Mouse (Mus musculus): ENCODE results near the gene Scarf1.

The Scarf1 gene

GRCm38 (mm10) chr11:75537491-75538183 is 24.3 kb downstream of the Scarf1 start:
- no peak for DNase-seq (ENCODE audit: low read depth, low spot score)

GRCm38 (mm10) chr11:75538184-75538969 is 25.0 kb downstream of the Scarf1 start:
- DNase-seq (ENCODE audit: low read depth, low spot score), result no peak

DNA sequence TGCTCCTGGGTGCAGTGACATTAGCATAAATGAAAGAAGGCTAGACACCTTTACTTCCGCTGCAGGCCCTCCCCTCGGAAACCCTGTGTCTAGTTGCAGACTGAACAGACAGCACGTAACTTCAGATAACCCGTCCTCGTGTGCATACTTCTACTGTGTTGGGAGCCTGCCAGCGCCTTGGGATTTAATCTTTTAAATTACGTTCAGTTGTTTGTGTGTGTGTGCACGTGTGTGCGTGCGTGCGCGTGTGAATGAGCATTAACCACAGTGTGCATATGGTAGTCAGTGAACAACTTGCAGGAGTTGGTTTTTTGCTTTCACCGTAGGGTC is 25.6 kb downstream of the Scarf1 start:
- DNase-seq (ENCODE audit: low read depth, low spot score), result no peak

DNA sequence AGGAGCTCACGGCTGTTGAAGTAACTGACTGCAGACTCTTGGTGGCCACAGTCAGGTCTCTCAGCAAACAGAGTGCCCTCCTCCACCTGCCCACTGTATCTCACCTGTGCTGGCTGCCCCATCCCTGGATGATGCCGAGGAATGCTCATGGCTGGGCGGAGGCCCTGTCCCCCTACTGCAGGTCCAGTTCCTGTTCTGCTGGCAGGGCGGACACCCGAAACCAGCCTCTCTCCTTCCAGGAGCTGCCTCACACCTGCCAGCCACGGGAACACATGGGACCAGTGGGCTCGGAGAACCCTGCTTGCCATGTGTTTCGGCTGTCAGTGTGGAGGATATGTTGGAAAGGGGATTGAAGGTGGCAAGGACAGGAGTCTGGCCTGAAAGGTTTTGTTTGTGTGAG is 26.9 kb downstream of the Scarf1 start:
- no peak for DNase-seq (ENCODE audit: low read depth, low spot score)

GRCm38 (mm10) chr11:75540710-75541581 is 27.6 kb downstream of the Scarf1 start:
- no peak for DNase-seq (ENCODE audit: low read depth, low spot score)

- DNase-seq (ENCODE audit: low read depth, low spot score), result no peak
These were observed 31.4 kb downstream of the Scarf1 start for GRCm38 (mm10) chr11:75544713-75545112.

GRCm38 (mm10) chr11:75546057-75546456 is 32.7 kb downstream of the Scarf1 start:
- no peak for DNase-seq (ENCODE audit: low read depth, low spot score)

DNA sequence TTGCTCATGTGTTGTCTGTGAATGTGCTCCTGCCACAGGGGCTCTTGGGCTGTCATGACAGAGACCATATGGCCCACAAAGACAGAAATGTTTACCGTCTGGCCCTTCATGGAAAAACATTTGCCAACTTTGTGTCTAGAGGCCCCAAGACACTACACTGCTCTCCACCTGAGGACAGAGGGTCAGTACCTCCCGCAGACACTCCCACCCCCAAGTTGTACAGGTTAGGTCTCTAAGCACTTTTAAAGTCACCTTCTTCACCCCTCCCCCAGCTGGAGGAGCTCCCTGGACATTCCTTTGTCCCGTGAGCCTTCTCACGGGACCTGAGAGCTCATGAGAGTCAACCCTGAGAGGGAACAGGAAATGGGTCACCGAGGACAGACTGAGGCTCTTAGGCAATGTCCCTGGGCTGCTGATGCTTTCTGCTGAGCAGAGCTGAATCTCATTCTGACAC is 36.3 kb downstream of the Scarf1 start:
- no peak for DNase-seq (ENCODE audit: low read depth, low spot score)

DNA sequence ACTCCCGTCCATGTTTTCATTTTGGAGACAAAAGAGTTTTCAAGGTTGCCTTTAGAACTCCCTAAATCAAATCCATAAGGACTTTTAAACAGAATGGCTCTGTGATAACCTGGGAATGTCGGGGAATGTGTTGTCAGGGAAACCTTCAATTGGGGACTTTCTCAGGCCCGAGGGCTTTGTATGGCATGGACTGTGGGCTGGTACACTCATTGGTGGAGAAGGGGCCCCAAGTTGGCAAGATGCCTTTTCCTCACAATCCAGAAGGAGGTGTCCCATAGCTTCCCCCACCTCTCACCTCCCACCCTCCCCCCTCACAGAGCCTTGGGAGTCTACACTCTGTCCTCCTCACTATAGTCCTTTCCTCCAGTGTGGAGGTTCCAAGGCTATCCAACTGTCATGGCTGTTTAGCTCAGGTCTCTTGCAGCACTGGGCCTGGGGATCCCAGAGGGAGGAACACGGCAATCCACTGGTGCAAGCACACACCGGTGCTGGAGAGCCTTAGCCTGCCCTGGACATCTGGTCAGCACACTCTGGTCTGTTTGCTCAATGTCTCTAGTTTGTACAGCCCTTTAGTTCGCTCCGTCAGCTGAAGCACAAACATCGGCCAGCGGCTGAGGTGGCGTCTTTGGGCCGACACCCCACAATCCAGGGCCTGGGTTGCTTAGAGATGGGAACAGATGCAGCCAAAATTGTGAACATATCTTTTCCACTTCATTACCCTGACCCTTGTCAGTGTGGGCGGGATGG is 37.0 kb downstream of the Scarf1 start:
- no peak for DNase-seq (ENCODE audit: low read depth, low spot score)

DNA sequence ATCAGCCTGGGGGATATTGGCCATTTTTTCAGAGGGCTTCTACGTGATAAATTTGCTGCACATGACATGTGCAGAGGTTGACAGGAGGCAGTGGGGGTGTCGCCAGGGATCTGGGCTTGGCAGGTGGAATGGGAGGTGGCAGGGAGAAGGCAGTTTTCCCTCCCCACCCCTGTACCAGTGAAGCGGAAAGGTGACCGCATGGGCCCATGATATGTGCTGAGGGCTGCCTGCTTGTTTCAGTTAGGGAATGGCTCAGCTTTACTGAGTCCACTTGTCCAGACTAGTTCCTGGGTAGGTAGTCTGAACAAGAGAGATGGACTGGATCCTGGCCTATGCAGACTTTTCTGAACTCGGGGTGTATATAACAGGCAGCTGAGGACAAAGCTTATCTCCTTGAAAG is 38.0 kb downstream of the Scarf1 start:
- DNase-seq (ENCODE audit: low read depth, low spot score), result no peak

DNA sequence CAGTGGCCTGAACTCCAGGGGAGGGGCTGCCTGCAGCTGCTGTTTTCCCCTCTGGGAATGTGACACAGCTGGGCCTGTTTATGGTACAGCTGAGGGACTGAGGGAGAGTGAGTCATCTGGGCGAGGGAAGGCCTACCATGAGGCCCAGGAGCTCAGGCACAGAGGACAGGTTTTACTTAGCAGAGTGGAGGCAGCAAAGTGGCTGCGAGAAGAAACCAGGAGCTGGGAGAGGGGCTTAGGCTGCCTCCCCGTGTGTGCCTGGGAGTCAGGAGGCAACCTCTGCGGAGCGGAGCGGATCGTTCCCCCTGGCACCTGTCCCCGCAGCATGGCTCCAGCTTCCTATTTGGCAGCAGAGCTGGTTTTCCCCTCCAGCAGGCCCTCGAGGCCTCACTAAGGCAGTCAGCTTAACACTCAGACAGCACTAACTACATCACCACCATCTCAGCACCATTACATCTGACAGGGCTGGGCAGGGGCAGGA is 38.7 kb downstream of the Scarf1 start:
- DNase-seq (ENCODE audit: low read depth, low spot score), result no peak

GRCm38 (mm10) chr11:75552906-75553482 is 39.7 kb downstream of the Scarf1 start:
- no peak for DNase-seq (ENCODE audit: low read depth, low spot score)

GRCm38 (mm10) chr11:75556006-75556405 is 42.7 kb downstream of the Scarf1 start:
- DNase-seq (ENCODE audit: low read depth, low spot score), result peak; percentile 65

DNA sequence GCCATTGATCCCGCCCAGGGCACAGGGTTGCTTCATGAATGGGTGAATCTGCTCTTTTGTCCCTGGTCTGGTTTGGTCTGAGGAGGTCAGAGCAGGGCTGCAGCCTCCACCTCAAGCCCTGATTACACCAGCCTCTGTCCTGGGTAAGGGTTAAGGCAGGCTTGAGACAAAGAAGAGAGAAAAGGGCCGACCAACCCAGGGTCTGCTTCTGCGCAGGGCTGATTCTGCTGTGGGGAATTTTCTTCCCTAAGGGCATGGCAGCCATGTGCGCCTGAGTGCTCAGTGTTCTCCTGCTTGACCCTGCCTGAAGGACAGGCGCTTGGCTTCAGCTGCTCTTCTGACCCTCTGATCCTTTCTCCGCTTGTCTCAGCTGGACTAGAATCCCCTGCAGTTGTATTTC is 43.8 kb downstream of the Scarf1 start:
- peak; percentile 79 for DNase-seq (ENCODE audit: low read depth, low spot score)

DNA sequence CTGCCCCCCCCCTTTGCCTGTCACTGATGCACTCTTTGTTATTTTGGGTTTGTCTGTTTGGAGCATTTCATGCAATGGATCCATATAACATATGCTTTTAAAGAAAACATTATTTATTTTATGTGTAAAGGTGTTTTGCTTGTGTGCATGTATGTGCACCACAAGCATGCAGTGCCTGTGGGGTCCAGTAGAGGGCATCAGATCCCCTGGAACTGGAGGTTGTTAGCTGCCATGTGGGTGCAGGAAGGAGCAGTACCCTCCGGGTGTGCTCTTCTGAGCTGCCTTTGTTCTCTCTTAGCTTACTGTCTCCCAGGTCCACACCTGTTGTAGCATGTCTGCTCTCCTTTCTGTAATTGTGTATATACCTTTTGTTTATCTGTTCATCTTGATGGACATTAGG is 44.8 kb downstream of the Scarf1 start:
- DNase-seq (ENCODE audit: low read depth, low spot score), result peak; percentile 90

DNA sequence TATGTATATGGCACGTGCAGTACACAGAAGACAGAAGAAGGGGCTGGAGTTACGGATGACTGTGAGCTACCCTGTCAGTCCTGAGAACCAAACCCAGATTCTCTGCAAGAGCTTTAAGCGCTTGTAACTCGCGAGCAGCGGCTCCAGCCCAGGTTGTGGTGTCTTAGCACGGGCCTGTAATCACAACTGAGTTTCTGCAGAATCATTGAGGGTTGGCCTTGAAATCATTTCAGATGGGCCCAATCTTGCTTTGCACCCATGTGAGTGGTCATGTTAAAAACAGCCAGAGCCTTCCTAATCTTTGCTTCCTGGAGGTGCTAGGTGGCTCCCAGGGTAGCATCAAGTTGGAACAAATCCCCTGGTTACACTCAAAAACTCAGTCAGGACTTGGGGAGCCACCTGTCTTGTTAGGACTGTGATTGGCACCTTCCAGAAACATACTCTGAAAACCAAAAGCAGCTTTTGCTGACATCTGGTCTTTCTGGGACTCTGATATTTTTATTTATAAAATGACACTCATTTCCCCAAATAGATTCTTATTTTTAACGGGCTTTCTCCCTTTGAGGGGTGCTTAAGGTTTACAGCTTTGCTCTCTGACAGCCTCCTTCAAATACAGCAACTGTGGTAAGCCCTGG is 46.6 kb downstream of the Scarf1 start:
- no peak for DNase-seq (ENCODE audit: low read depth, low spot score)

GRCm38 (mm10) chr11:75560530-75561409 is 47.4 kb downstream of the Scarf1 start:
- no peak for DNase-seq (ENCODE audit: low read depth, low spot score)

GRCm38 (mm10) chr11:75561410-75561791 is 48.1 kb downstream of the Scarf1 start:
- DNase-seq (ENCODE audit: low read depth, low spot score), result no peak

GRCm38 (mm10) chr11:75562840-75563239 is 49.5 kb downstream of the Scarf1 start:
- no peak for DNase-seq (ENCODE audit: low read depth, low spot score)
